Mouse (Mus musculus) c-Kit-positive CD71-positive TER-119-negative erythroid progenitor cells, embryonic 14.5 days (primary cell): Measurements from ENCODE around the gene Adamts4.
"Not testable (repeated sequence)": the region's sequence is repeated elsewhere in the genome, so short reads cannot be mapped to it uniquely, and the experiment has no call there.

Experiments used
- DNase-seq: peaks from one replicate; pipeline ENCODE4 v3.0.0-alpha.2; 2013; ENCODE audit warnings: low read depth

Adamts4 gene

DNA sequence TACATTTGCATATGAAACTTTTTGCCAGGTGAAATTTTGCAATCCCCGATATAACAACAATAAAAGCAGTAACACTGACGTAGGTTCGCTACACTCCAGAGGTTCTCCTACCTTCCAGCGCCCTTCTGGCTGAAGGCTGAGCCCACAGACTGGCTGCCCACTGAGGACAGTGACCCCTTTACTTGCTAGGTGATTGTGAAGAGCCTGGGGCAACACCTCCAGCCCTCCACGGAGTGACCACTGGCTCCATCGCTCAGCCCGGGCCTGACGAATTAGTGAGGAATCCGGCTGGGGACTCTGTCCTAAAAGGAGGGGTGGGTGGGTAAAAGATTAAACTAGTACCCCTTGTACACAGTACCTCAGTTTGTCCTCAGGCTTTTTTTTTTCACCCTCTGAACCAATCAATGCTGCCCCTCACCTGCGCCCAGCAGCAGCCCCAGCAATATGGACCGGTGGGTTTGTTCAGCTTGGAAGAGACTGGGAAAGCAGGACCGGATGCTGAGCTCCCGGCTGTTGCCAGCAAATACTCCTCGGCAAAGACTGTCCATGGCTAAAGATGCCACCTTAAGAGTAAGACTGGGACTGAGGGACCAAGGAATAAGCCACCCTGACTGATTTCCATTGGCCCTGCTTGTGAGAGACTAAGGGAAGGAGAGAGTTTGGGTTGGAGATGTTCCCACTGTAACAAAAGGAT, 28.9 kb downstream of the Adamts4 start:
- DNase-seq, result no peak

DNA sequence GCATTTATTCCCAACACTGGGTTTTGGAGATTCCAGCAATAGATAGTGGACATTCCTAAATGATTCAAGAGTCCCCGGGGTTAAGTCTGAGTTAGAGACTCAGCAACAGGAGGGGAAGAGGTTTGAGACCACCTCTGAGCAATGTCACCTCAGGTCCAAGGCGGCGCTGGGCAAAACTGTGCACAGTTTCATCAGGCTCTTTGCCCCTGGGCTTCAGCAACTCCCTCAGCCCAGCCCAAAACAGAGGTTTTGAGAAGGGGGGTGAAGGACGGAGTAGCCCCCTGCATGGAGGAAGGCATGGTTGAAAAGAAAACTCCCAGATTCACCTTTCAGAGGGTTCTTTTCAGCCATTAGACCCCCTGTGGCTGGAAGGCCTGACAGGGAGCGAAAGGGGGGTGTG, 29.5 kb downstream of the Adamts4 start:
- DNase-seq, result no peak

DNA sequence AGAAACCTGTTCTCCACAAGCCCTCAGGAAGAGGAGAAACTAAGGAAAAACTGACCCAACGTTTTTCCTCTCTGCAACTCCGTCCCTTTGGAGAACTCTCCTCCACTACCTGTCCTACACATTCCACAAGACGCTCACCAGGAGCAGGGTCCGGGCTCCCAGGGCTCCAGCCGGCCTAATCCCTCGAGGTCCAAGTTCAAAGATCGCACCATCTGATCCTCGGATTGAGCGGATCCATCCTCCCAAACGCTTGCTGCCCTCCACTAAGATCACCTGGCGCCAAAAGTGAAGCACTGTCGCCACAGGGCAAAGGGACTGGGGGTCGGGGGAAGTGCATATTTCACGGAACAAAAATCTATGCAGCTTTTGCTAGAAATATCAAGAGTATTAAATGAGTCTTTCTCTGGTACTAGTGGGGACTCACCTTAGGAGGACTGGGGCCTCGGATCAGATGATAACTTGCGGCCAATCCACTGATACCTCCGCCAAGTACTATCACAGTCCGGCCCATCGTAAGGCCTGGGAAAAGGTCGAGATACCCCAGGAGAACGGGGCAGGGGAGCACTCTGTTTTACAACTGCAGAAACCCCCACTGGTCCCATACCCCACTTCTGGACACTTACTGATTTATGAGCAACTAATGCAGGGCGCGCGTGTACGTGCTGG, 30.2 kb downstream of the Adamts4 start:
- no peak for DNase-seq

DNA sequence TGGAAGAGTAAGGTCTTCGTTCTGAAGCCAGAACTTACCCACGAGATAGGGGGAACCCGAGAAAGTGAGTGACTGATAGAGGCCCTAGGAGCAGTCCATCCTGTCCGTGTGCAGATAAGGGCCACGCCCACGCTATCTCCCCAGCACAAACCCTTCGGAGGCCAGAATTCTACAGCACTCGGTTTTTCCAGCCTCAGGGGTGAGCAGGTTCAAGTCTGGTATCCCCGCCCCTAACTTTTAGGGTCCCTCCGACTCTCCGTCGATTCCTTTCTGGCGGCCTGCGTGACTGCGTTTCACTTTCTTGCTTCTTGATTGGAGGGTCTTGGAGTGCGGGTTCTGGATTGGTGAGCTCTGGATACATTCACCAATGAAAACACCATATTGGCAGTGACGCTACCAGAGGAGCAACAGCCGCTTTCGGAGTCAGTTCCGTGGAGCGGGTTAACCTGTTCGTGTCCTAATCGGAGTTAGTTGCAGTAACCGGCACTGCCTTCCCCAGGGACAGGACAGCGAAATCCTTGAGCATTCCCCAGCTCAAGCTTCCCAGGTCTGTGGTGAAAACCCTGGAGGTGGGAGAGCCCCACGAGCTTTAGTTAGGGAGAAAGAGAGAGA, 30.8 kb downstream of the Adamts4 start, which contains the start of gene Ppox:
TSS of gene Ppox (minus strand) at position 271 of the 612 bp plus-strand sequence.
- peak; percentile 99 for DNase-seq

DNA sequence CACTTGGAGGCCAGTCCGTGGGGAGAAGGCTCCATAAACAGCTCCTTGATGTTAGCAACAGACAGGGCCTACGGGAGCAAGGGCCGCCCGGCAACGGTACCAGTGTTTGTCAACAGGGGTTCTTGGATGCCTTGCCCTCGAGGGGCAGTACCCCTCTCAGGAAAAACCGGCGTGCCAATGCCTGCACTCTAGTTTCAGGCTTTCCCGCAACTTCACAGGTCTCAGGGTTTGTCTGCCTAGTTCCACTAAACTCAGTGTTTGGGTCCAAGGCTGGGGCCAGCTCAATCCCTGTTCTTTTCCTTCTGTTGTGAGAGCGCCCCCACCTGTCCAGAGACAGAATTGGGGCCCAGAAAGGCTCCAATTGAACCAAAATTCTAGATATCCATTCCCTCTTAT, 31.3 kb downstream of the Adamts4 start:
- peak; percentile 90 for DNase-seq

DNA sequence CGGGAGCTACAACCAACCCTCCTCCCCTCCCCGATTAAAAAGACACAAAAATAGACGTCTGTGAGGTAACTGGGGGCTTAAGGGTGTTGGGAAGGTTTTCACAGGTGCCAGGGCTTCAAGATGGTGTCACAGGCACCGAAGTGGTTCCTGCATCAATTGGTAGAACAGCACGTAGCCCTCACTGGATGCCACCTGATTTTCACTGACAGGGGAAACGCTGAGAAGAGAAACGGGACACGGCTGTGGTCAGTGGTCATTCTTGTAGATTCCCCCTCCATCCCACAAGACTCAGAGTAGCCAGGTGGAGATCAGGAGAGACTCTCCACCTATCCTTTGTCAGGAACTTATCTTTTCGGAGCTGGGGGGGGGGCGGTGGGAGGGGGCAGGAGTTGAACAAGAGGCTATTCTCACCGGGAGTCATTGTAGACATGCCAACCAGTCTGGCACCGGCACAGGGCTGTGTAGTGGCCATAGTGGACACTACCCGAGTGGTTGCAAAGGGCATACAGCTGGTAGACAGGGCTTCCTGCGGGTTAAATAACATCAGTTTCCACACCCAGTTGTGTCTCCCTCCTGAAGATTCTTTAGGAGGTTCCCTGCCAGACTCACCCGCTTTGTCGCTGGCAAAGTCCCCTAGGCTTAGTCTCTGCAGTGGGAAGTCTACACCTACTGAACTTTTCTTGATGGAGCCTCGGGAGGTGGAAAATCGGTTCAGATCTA, 32.0 kb downstream of the Adamts4 start:
- DNase-seq, result no peak

DNA sequence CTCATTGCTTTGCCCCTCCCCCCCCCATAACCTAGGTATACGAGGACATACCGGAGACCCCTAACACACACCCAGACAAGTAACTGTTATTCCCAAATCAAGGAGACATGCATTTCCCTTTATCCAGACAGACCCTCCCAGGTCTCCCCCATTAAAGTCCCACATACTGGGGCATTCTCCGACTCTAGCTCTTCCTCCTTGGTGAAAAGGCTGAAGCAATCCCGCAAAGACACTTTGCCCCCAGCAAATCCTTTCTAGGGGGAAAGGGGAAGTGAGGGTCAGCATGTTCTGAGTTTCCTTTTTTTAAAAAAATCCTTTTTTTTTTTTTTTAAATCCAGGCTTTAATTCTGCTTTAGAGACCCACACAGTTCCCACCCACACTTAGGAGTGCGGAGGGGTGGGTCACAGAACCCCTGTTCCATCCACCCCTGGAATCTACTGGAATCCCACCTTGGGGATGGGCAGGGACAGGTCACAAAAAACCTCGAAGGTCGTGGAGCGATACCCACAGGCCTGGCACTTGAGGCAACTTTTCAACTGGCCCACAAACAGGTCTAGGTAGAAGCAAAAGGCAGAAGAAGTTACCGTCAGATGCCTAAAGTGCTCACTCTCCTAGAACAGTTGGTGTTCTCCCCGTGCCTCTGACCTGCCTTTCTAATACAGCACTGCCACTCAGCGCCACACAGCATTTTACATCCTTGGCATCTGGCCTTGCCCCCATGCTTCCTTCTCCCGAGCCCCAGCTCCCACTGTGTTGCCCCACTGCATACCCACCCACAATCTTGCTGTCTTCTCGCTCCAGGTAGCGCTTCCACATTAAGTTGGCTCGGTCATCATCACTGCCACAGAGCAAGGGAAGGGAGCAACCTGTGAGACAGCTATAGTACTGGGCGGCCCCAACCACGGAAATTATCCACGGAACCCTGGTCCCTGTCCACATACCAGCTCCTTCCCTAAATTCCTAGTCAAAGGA, 33.3 kb downstream of the Adamts4 start:
- no peak for DNase-seq

DNA sequence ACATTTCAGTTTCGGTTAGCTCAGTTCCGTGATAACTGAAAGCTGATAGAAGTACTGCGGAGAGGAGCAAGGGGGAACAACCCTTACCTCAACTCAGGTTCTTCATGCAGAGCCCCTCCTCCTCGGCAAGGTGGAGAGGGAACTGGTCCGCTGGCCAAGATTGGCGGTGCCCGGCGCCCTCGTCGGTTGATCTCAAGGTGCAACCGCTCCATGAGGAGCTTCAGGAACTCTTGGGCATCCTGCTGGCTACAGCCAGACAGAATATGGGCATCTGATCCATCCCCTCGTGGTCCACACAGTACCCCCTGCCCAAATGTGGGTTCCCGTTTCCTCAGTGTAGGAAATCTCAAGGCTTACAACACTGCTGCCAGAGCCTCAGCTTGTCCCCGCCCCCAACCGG, 34.3 kb downstream of the Adamts4 start:
- no peak for DNase-seq

DNA sequence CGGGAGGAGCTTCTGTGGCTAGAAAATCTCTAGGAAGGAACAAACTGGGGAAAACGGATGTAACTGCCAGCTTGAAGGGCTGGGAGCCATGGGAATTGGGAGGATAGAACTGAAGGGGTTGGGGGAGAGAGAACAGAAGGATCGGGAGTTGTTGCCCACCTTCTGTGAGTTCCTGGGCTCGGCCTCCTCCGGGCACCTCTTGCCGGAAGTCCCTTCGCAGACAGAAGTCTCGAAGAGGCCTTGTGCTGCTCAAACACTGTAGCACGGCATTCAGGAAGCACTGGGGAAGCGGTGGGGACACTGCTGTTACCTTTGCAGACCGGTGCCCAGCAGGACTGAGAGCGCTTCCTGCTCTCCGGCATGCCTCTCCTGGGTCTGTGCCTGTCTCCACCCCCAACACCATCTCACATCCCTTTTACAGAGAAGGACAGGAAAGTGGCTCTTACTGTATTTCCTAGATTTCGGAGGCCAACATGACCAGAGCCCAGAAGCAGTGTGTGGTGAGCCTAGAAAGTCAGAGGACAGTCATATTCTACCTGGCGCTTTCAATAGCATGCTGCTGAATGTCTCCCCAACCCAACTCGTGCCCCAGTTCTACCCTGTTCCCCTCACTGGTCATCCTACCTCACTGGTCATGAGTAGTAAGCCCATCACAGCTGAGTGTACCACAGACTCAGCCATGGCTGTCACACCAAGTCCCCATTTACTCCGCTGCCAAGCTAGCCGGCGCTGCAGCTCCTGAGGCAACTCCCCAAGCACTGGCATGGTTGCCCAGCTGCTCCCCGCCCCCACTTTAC, 35.1 kb downstream of the Adamts4 start:
- no peak for DNase-seq

DNA sequence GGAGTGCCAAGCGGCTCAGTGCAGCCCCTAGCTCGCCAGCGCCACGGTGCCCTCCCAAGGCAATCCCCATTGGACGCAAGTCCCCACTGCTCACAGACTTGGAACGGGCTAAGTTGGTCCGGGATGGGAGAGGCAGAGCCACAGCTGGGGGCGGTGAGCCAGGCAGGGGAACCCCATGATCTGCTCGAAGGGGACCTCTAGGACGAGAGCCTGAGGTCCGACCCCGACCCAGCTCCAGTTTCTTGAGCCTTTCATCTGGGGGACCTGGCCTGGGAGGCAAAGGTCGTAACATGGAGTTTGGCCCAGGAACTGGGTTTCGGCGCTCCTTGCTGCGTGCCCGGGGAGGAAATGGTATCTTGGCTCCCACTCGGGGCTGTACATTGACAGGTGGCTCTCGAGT, 36.3 kb downstream of the Adamts4 start:
- no peak for DNase-seq

DNA sequence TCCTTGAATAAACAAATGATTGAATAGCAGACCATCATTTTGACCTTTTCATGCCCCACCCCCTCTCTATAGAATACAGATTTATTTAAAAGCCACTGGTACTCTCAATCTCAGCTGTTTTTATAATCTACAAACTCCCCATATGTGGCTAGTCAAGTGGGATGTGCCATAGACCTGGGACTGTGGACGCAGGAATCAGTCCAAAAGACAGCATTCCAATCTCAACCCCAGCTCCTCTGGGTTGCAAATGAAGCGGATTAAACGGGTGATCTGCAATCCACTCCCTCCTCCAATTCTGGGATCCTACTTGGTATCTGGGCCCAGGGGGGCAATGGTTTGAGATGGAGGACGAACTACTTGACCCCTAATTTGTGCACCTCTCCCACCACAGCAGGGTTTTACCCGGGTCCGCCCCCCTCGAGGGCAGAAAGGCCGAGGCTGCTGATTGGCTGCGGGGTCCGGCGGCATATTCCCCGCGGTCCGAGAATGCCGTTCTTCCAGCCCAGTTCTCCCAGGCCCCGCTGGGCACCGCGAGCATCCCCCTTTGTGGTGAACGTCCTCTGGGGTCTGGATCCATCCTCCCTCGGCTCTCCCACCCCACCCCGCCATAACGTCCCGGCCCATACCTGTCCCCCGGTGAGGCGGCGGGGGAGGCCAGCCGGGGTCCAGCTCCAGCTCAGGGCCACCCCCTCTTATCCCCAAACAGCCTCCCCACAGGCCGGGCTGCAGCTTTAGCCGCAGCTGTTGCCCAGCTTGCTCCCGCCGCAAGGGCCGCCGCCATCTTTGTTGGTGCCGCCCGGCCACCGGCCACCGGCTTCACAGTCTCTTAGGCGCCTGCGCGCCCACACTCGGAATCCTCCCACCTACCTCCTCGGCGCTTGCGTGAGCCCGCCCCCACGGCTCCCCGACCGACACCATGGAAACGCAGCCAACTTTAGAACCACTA, 37.2 kb downstream of the Adamts4 start, which contains the start of gene Usp21:
TSS of gene Usp21 (minus strand) at position 856 of the 946 bp plus-strand sequence.
- DNase-seq, result peak; percentile 87

DNA sequence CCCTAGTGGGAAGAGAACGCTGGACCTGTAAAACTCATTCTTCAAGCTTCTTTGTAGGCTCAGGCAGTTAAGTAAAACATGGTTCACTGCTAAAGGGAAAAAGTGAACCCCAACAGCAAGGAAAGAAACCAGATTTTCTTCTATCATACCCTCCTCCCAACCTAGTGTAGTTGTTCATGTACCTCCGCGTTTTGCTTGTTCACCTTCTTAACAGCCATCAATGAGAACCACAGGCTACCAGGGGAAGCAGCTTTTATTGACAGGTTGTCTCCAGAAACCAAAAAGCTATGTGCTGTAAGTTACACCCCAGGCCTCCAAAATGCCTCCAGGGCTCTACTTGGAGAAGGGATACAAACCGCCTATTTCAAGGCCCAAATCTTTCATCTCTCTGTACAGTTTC, 38.1 kb downstream of the Adamts4 start:
- DNase-seq, result no peak

DNA sequence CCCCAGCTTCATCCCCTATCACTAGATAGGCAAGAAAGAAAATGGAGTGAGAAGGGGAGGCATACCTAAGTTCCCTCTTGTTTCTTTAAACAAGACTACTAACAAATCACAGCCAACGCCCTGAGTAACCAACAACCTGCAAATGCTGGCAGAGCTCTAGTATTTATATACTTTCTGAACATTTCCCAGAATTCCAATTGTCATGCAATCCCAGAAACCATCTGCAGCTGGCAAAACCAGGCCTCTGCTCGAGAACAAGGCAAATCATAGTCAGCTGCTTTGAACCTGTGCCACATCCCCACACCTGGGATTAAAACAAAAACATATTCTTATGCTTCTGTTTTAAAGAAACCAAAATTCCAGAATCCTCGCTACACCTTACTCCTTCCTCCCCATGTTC, 43.1 kb downstream of the Adamts4 start:
- no peak for DNase-seq

DNA sequence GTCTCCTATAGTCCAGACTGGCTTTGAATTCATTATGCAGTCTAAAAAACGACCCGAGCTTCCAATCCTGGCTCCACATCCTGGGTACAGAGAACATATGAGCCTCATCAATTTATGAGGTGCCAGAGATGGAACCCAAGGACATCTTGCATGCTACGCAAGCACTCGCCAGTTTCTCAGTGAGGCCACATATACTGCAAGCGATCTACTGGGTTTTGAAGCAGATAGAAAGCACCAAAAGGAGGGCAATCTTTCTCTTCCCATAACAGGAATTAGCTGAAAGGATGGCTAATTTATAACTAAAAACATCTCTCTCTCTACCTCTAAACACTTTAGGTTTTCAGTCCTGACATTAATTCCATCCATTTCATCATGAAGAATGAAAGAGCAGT, 43.7 kb downstream of the Adamts4 start:
- DNase-seq, result no peak

DNA sequence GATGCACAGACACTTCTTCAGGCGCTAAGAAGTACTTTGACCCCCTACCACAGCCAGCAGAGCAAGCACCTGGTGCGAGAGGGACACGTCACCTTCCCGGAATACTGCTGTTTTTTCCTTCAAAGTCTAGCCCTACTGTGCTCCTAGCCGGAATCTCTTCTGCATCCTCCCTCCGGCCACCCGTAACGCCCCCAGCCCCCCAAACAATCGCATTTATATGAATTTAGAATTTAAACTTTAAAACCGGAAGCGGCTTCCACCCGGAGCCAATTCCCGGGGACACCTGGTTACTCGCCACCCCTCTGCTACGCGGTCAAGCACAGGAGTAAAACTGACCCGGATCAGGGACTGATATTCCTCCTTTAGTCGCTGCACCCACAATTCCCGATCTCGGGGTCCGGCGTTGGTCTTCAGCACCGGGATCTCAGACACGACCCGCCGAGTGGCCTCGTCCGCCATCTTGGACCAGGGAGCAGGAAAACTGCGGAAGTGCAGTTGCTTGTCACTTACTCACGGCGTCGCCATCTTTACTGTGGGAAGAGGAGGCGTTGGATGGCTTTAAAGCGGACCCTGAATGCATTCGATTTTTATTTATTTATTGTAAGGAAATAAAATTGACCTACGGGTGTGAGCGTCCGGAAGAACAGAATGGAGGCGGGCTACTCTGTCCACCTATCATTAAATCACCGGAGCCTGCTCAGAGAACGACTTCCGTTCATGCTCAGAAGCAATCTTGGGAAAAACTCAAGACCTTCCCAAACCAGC, 44.3 kb downstream of the Adamts4 start, which contains the start of gene Ufc1:
TSS of gene Ufc1 (minus strand) at position 727 of the 765 bp plus-strand sequence.
- no peak for DNase-seq

DNA sequence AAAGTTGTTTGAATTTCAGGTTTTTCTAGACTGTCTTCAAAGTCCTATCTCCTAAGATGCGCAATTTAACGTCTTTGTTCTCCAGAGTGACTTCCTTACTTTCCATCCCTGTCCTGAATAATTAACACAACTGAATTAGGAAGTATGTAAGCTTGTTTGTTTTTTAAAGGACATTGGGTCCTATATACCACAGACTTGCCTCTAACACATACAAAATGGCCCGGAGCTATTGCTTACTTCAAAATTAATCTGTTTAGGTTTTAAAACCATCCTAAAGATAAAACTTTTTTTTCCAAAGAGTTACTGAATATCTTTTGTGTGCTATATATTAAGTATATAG, 44.8 kb downstream of the Adamts4 start:
- DNase-seq, result no peak

DNA sequence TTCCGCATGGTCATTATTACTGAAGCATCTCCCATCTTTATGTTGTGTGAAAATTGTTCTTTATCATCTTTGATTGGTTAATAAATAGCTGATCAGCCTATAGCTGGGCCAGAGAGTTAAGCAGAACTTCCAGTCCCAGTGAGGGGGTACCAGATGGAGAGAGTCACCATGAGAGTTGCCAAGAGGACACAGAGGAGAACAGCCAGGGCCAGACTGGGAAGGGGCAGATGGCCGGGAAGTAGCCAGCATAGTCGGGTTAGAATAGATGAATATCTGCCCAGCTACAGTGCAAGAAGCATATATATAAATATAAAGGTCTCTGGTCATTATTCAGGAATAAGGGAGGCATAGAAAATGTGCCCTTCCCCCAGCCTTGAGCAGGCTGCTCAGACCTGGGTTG, 48.0 kb downstream of the Adamts4 start:
- DNase-seq, result no peak

DNA sequence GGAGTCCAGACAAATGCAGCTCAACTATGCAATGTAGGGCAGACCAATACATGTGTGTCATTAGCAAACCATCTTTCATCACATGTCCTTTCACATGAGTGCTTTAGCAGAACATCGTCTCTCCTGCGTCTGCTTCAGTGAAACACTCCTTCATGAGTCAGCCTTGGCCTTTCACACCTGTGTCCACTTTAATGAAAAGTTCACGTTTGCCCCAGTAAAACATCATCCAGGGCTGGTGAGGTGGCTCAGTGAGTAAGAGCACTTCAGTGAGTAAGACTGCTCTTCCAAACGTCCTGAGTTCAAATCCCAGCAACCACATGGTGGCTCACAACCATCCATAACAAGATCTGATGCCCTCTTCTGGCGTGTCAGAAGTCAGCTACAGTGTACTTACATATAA, 55.9 kb downstream of the Adamts4 start:
- DNase-seq, result not testable (repeated sequence)

DNA sequence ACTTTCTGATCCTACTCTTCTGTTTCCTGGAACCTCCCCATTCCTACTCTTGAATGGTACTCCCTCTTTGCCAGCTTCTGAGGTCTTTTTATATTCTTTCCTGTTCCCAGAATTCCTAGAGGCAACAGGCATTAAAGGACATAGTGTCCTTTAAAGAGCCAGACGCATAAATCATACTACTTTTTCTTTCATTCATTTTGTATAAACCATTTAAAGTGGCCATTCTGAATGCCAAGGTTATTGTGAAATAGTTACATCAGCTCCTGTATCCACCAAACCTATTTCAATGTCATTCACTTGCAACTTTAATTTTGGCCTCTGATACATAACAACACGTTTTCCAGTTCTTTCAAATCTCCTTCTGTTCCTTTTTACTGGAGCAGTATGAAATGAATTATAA, 59.1 kb downstream of the Adamts4 start:
- no peak for DNase-seq
